Mouse (Mus musculus) testis, adult 2 months (tissue): ENCODE results near the gene 1700020D05Rik.

ENCODE experiments used
- CTCF ChIP-seq: fragments of 200-500 bp; IDR thresholded peaks from 2 replicates; pipeline ENCODE4 v1.5.1; 2012; ENCODE audit warnings: low read depth, mild to moderate bottlenecking, inconsistent platforms, low read length, moderate library complexity; ENCODE audit not compliant: control insufficient read depth, insufficient read depth, insufficient replicate concordance
- POLR2A ChIP-seq: fragments of 200-500 bp; IDR thresholded peaks from 2 replicates; pipeline ENCODE4 v1.6.1; 2012; ENCODE audit warnings: low read depth, mild to moderate bottlenecking, inconsistent platforms, low read length, moderate library complexity; ENCODE audit not compliant: control insufficient read depth

- TF ChIP-seq CTCF (no peak), POLR2A (no peak)
Observed at GRCm38 (mm10) chr19:5544031-5544430, 40.4 kb upstream of the 1700020D05Rik start.
